Mouse (Mus musculus): ENCODE measurements around the gene Dynll1.
"Not testable (repeated sequence)": the region's sequence is repeated elsewhere in the genome, so short reads cannot be mapped to it uniquely, and the experiment has no call there.

Gene Dynll1

GRCm38 (mm10) chr5:115312816-115313667, 12.2 kb upstream of the Dynll1 start:
- no peak for DNase-seq (ENCODE audit: low spot score in 2 of 2)

DNA sequence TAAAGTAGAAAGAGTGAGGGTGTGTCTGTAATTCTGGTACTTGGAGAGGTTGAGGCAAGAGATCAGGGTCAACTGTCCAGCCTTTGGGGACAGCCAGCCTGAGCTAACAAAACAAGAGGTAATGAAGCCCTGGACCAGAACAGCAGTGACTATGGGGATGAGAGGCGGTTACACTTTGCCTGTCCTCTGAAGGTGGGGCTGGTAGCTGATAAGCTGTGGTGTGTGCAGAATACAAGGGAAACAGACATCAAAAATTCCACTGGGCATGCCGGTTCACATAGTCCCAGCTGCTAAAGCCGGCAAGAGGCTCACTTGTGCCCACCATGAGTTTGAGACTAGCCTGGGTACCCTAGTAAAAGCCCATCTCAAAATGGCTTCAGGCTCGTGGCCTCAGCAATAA, 11.6 kb upstream of the Dynll1 start:
- no peak for DNase-seq (ENCODE audit: low spot score in 2 of 2)

GRCm38 (mm10) chr5:115302190-115302589, 1.4 kb upstream of the Dynll1 start:
- DNase-seq (ENCODE audit: low spot score in 2 of 2): not testable (repeated sequence)

DNA sequence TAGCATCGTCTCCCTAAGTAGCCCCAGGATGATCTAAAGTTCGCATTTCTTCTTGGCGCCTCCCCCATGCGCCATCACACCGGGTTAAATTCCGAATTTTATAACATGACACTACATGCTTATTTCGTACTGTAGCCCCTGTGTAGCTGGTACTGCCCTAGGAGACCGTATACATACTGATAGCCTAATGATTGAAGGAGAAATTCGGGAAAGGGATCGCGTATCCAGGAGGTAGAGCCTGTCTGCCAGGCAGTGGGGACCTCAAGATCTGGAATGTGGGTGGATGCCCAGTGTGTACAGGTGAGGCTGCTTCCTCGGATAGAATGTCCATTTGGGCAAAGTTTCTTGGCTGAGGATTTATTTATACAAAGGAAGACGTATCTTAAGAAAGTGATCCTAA, 816 bp upstream of the Dynll1 start:
- DNase-seq (ENCODE audit: low spot score in 2 of 2): no peak

GRCm38 (mm10) chr5:115300035-115300744, 609 bp downstream of the Dynll1 start:
- peak in 1 of 2 experiments; percentile 24 for DNase-seq (ENCODE audit: low spot score in 2 of 2)

DNA sequence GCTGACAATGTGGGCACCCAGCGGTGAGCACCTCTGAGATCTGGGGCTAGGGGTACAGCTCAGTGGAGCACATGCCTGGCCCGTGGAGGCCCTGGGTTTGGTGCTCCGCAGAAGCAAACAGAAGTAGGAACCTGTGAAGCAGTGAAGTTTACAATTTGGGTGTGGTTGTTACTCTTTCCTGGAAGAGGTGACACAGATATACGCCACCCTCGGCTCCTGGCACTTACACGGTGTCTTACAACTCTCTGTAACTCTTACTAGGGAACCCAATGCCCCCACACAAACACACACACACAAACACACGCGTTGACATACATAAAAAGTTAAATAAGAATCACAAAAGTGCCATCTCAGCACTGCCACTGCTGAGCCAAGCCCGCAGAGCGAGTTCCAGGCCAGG, 4.5 kb downstream of the Dynll1 start:
- no peak for DNase-seq (ENCODE audit: low spot score in 2 of 2)

- DNase-seq (ENCODE audit: low spot score in 2 of 2): no peak
Measured at GRCm38 (mm10) chr5:115294173-115294572, 6.6 kb downstream of the Dynll1 start.

GRCm38 (mm10) chr5:115284735-115285134, 16.1 kb downstream of the Dynll1 start:
- DNase-seq (ENCODE audit: low spot score in 2 of 2): no peak

- no peak for DNase-seq (ENCODE audit: low spot score in 2 of 2)
Measured at GRCm38 (mm10) chr5:115280050-115280687, 20.6 kb downstream of the Dynll1 start.

DNA sequence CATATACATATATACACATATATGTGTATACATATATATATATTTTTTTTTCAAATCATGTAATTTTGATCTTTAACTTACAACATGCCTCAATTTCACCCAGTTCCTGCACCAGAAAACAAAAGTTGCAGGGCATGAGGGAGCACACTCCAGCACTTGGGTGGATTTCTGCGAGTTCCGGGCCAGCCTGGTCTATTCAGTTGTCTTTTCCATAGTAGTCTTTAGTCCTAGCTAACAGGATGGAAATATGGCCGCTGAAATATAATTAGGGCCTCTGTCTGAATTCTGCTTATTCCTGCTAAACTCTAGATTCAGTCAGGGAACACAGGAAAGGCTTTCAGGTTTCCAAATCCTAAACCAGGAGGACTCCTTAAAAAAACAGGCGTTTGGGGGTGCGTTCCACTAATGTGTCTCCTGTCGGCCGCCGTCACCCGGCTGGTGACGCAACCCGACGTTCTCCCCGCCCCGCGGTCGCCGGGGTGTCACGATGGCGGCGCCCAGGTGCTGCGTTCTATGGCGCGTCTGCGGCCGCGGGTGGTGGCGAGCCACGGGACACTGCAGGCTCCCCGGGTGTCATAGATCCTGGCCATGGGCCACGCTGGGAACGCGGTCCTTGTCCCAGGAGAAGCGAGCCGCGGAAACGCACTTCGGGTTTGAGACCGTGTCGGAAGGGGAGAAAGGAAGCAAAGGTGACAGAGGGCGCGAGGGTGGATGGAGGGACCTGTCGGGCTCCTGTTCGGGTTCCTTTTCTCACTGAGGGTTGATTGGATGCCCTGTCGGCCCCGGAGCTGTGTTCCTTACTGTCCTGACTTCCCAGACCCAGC, 21.4 kb downstream of the Dynll1 start, which contains the start of gene Coq5:
TSS of gene Coq5 (plus strand) at position 441 of the 824 bp plus-strand sequence.
- DNase-seq (ENCODE audit: low spot score in 2 of 2): peak; percentile 79 to 88

GRCm38 (mm10) chr5:115278785-115279184, 22.0 kb downstream of the Dynll1 start:
- no peak for DNase-seq (ENCODE audit: low spot score in 2 of 2)

- no peak for DNase-seq (ENCODE audit: low spot score in 2 of 2)
Measured at GRCm38 (mm10) chr5:115278053-115278452, 22.7 kb downstream of the Dynll1 start.

GRCm38 (mm10) chr5:115275998-115276397, 24.8 kb downstream of the Dynll1 start:
- peak in 1 of 2 experiments; percentile 43 for DNase-seq (ENCODE audit: low spot score in 2 of 2)

GRCm38 (mm10) chr5:115274771-115275170, 26.0 kb downstream of the Dynll1 start:
- no peak for DNase-seq (ENCODE audit: low spot score in 2 of 2)

GRCm38 (mm10) chr5:115274353-115274752, 26.4 kb downstream of the Dynll1 start:
- no peak for DNase-seq (ENCODE audit: low spot score in 2 of 2)

GRCm38 (mm10) chr5:115273549-115274135, 27.2 kb downstream of the Dynll1 start:
- DNase-seq (ENCODE audit: low spot score in 2 of 2): no peak

GRCm38 (mm10) chr5:115272812-115273548, 27.8 kb downstream of the Dynll1 start, which contains the start of gene Rnf10:
TSS of gene Rnf10 (minus strand) at chr5:115272898.
- peak; percentile 96 to 97 for DNase-seq (ENCODE audit: low spot score in 2 of 2)

GRCm38 (mm10) chr5:115271931-115272811, 28.6 kb downstream of the Dynll1 start:
- DNase-seq (ENCODE audit: low spot score in 2 of 2): peak; percentile 30 to 43

DNA sequence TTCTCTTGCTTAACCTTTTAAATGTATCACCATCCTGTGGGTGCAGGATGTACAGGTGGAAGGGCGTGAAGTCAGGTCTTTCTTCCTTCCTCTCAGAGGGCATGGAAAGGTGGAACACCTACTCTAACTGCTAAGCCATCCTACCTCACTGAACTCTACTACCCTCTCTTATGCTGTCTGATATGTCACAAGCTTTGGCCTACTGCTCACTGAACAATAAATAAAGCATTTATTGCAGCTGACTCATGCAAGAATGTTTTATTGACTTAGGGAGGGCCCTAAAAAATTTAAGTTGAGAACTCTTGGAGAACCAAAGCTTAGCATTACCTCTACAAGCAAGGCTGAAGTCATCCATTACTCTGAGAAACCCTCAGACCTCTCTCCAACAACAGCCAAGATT, 30.8 kb downstream of the Dynll1 start:
- DNase-seq (ENCODE audit: low spot score in 2 of 2): no peak

Data from spleen, postnatal 14 days (tissue).